Mouse (Mus musculus) lung, adult 2 months (tissue): ENCODE results near the gene Gm21954.

ENCODE experiments used
- CTCF ChIP-seq: fragments of 200-500 bp; IDR thresholded peaks from 2 replicates; pipeline ENCODE4 v1.5.1; 2011; ENCODE audit warnings: mild to moderate bottlenecking, low read length, control low read depth; ENCODE audit not compliant: insufficient read depth
- POLR2A ChIP-seq: fragments of 200-500 bp; IDR thresholded peaks from 2 replicates; pipeline ENCODE4 v1.6.1; 2011; ENCODE audit warnings: low read depth, mild to moderate bottlenecking, control low read depth, low read length, borderline replicate concordance; ENCODE audit errors: extremely low read depth

GRCm38 (mm10) chr3:55449148-55449547 lies 22.9 kb downstream of the Gm21954 start:
- TF ChIP-seq CTCF (no peak), POLR2A (no peak)
